Mouse (Mus musculus): ENCODE data around the gene Nap1l1.

- no peak for TF ChIP-seq POLR2A (IDR thresholded peaks at IDR 0.05; ENCODE audit: extremely low read depth, insufficient read depth, low read length)
- TF ChIP-seq CTCF (IDR thresholded peaks at IDR 0.05; ENCODE audit: extremely low read depth, insufficient read depth, low read length), result no peak
Observed at GRCm38 (mm10) chr10:111441034-111441440, 32.0 kb upstream of the Nap1l1 start.
